Mouse (Mus musculus) cerebellum, adult 2 months (tissue): ENCODE results near the gene Spata4. TPM values are rescaled to one million over a fixed set of nuclear protein-coding genes. Genes with fewer than 3 reads are reported as not detected.

Experiments
- DNase-seq, 2 experiments: peaks; one replicate each; pipeline ENCODE4 v3.0.0; 2021
- H3K27ac ChIP-seq: fragments of 200-500 bp; 2 replicates; pipeline ENCODE4 v1.5.1; 2012; ENCODE audit warnings: low read length, control low read depth, inconsistent platforms; ENCODE audit not compliant: insufficient read depth
- H3K27me3 ChIP-seq: fragments of 200-500 bp; 2 replicates; pipeline ENCODE4 v1.6.1; 2012; ENCODE audit warnings: inconsistent platforms, mild to moderate bottlenecking, low read length, moderate library complexity; ENCODE audit not compliant: control insufficient read depth, insufficient read depth
- H3K4me1 ChIP-seq: fragments of 200-500 bp; 2 replicates; pipeline ENCODE4 v1.6.1; 2011; ENCODE audit warnings: low read length; ENCODE audit not compliant: control insufficient read depth, insufficient read depth
- H3K4me3 ChIP-seq: fragments of 200-500 bp; replicated peaks from 2 replicates; pipeline ENCODE3; 2011; ENCODE audit warnings: mild to moderate bottlenecking, low read depth, low read length, control low read depth; ENCODE audit not compliant: insufficient read depth
- CTCF ChIP-seq: fragments of 200-500 bp; IDR thresholded peaks from 2 replicates; pipeline ENCODE4 v1.5.1; 2011; ENCODE audit warnings: low read depth, mild to moderate bottlenecking, control low read depth, low read length, moderate library complexity, borderline replicate concordance; ENCODE audit not compliant: insufficient read depth
- POLR2A ChIP-seq: fragments of 200-500 bp; IDR thresholded peaks from 2 replicates; pipeline ENCODE4 v1.6.1; 2011; ENCODE audit warnings: low read length, control low read depth, borderline replicate concordance; ENCODE audit not compliant: insufficient read depth
- WGBS: fragments of 180-500 bp; shearing (Covaris S2); methylation state at CpG from one replicate; pipeline ENCODE4 v1.1.7; 2018; 5-methylcytosine and 5-hydroxymethylcytosine counted together
- polyA plus RNA-seq: library from polyadenylated mRNA; depleted of rRNA; stranded (reverse); fragments of >200 nt; gene quantifications from 2 replicates; pipeline ENCODE4 v1.2.3, GENCODE M21; 2012; rRNA removed

Spata4 gene
- polyA plus RNA-seq, result not detected in 2 replicates

DNA sequence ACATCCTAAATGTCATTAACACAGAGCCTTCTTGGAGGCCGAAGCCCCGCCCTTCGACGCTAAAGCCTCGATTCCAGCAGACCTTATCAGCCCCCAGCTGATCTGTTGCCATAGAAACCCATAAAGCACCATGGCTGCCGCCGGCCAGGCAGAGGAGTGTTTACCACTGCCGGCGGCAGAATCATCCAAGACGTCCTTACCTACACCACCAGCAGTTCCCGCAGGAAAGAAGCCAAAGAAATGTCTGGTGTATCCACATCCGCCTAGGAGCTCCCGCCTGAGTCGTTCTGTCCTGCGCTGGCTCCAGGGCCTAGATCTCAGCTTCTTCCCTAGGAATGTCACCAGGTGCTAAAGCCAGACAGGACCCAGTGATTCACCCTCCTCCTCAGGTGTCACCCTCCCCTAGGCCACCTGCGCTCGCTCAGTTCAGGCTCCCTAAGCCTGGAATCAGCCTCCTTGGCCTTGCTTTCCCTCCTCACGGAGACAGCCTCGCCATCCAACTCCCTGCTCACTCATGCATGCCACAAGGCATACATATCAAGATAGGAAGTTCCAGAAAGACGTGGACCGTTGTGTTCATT, at the start of gene Spata4:
Spata4 (plus strand) TSS at position 111 of the 581 bp plus-strand sequence.
- no peak within 1 kb of the TSS for H3K4me3 ChIP-seq
- no peak within 1 kb of the TSS for H3K27ac ChIP-seq
- 5% methylated on average over 21 of the region's 21 CpGs for WGBS
- no peaks in the 10 kb centered on the region for H3K27me3 ChIP-seq
- TF ChIP-seq CTCF, result no peak
- TF ChIP-seq POLR2A, result no peak
- no peaks in the 10 kb centered on the region for H3K4me1 ChIP-seq
- peak; percentile 16 to 22 for DNase-seq

GRCm38 (mm10) chr8:54554921-54555320, 45.7 kb upstream of the Spata4 start:
- H3K4me3 ChIP-seq, result no peak overlapping the region
- WGBS, result 93% methylated on average over 2 of the region's 2 CpGs
- H3K27me3 ChIP-seq, result no peaks in the 10 kb centered on the region
- H3K4me1 ChIP-seq, result no peaks in the 10 kb centered on the region
- no peak overlapping the region for H3K27ac ChIP-seq
- DNase-seq, result no peak
- no peak for TF ChIP-seq POLR2A
- TF ChIP-seq CTCF, result no peak

GRCm38 (mm10) chr8:54562137-54562536, 38.4 kb upstream of the Spata4 start:
- no peak for TF ChIP-seq POLR2A
- no peak for TF ChIP-seq CTCF
- no peaks in the 10 kb centered on the region for H3K27me3 ChIP-seq
- no peak overlapping the region for H3K4me3 ChIP-seq
- no peaks in the 10 kb centered on the region; the same call in 1 of the 2 replicates for H3K4me1 ChIP-seq
- WGBS, result 48% methylated on average over 4 of the region's 4 CpGs
- DNase-seq, result peak in 1 of 2 experiments; percentile 21
- H3K27ac ChIP-seq, result no peak overlapping the region

- no peak for DNase-seq
- H3K27me3 ChIP-seq, result no peaks in the 10 kb centered on the region
- WGBS, result 84% methylated on average over 1 of the region's 1 CpGs
Observed at GRCm38 (mm10) chr8:54565181-54565580, 35.4 kb upstream of the Spata4 start.

GRCm38 (mm10) chr8:54565603-54566260, 34.8 kb upstream of the Spata4 start:
- no peak overlapping the region for H3K4me3 ChIP-seq
- no peak for DNase-seq
- TF ChIP-seq POLR2A (no peak), CTCF (no peak)
- WGBS, result 85% methylated on average over 7 of the region's 7 CpGs
- H3K27me3 ChIP-seq, result no peaks in the 10 kb centered on the region
- no peaks in the 10 kb centered on the region; the same call in 1 of the 2 replicates for H3K4me1 ChIP-seq
- H3K27ac ChIP-seq, result no peak overlapping the region

More at GRCm38 (mm10) chr8:54565181-54565580, 35.4 kb upstream of the Spata4 start:
- H3K4me3 ChIP-seq, result no peak overlapping the region
- H3K27ac ChIP-seq, result no peak overlapping the region
- TF ChIP-seq CTCF (no peak), POLR2A (no peak)
- H3K4me1 ChIP-seq, result no peaks in the 10 kb centered on the region; the same call in 1 of the 2 replicates

GRCm38 (mm10) chr8:54567168-54567567, 33.4 kb upstream of the Spata4 start:
- 17% methylated on average over 2 of the region's 2 CpGs for WGBS
- Histone ChIP-seq H3K4me3 (no peak overlapping the region), H3K4me1 (no peaks in the 10 kb centered on the region; the same call in 1 of the 2 replicates), H3K27ac (no peak overlapping the region), H3K27me3 (no peaks in the 10 kb centered on the region)
- TF ChIP-seq CTCF, result no peak
- TF ChIP-seq POLR2A, result no peak
- DNase-seq, result no peak

DNA sequence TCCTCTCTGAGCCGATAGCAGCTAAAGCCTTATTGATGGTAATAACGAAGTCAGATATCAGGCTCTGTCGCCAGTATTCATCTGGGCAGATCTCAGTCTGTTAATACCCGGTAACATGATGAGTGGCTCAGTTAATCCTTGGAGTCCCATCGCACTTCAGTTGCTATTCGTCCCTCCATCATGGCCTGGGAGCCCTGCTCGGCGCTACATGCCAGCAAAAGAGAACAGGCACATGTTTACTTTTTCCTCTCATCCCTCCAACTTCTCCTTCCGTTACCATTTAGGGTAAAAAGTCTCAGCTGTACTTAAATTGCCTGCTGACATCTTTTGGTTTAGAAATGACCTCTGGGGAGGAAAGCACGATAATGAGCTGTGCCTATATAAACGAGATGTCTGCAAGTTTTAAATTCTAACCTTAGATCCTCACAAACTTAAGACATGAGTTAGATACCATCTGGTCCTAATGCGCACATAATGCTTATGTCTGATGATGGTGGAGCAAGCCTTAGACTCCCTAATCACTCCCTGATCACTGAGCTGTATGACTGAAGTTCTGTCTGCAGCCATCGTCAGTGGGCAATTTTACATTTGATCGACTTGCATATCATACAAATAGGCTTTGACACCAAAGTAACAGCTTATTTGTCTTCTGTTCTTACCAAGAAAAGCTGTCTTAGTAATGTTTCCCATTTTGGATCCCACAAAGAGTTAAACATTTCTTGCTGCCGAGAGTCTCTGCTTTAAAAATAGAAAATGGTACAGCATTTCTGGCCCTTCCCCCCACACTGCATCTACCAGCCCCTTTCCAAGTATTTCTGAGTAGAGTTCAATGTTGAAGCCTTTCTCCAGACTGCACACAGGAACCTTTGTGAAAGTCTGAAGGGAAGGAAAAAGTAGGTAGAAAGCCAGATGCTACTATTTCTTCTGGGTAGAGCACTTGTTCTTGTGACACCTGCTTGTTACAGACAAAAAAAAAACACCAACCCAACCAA, 29.7 kb upstream of the Spata4 start:
- no peak for DNase-seq
- TF ChIP-seq CTCF (no peak), POLR2A (no peak)
- 64% methylated on average over 15 of the region's 15 CpGs for WGBS
- Histone ChIP-seq H3K27me3 (no peaks in the 10 kb centered on the region), H3K27ac (no peak overlapping the region), H3K4me3 (no peak overlapping the region), H3K4me1 (no peaks in the 10 kb centered on the region)

DNA sequence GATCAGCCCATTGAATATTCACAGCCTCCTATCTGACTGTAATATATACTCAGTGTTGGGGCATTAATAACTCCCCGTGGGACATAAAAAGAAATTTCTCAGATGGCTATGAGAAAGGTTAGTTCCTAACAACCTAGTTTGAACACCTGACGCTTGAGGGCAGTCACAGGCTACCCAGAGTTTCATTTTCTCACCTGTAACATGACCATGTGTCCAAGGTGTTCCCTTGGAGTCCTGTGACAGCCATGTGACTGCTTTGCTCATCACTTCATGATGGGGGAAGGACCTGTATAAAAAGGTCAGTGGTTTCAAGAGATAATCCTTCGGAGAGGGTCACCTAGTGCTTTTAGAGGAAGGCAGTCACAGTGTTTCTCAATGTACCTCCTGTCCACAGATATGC, 19.1 kb upstream of the Spata4 start:
- no peak for TF ChIP-seq CTCF
- TF ChIP-seq POLR2A, result no peak
- H3K4me1 ChIP-seq, result no peaks in the 10 kb centered on the region

More for the DNA sequence above, 19.1 kb upstream of the Spata4 start:
- 89% methylated on average over 3 of the region's 3 CpGs for WGBS
- no peak for DNase-seq
- Histone ChIP-seq H3K27ac (no peak overlapping the region), H3K27me3 (no peaks in the 10 kb centered on the region), H3K4me3 (no peak overlapping the region)
